Mouse (Mus musculus): ENCODE data around the gene Sae1. TPM values are rescaled to one million over a fixed set of nuclear protein-coding genes. Genes with fewer than 3 reads are reported as not detected.

Sae1 gene
- polyA plus RNA-seq (2017; shearing (Covaris generic)): 148 TPM

GRCm38 (mm10) chr7:16387160-16388041 is at the start of gene Sae1:
Sae1 (minus strand) TSS chr7:16387806.

GRCm38 (mm10) chr7:16400689-16401611 is 13.3 kb upstream of the Sae1 start, which contains the start of gene Zc3h4:
Zc3h4 (plus strand) TSS chr7:16400910.

DNA sequence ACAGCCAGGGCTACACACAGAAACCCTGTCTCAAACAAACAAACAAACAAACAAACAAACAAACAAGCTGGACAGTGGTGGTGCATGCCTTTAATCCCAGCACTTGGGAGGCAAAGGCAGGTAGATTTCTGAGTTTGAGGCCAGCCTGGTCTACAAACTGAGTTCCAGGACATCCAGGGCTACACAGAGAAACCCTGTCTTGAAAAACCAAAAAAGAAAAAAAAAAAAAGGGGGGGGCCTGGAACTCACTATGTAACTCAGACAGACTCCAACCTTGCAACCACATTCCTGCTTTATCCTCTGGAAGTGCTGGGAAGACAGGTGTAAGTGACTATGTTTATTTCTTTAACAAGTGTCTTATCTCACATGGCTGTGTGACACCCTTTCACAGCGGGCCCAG is 79.5 kb downstream of the Sae1 start, which contains the start of gene Bbc3:
Gene Bbc3 (plus strand): TSS at position 301 of the 400 bp plus-strand sequence.

DNA sequence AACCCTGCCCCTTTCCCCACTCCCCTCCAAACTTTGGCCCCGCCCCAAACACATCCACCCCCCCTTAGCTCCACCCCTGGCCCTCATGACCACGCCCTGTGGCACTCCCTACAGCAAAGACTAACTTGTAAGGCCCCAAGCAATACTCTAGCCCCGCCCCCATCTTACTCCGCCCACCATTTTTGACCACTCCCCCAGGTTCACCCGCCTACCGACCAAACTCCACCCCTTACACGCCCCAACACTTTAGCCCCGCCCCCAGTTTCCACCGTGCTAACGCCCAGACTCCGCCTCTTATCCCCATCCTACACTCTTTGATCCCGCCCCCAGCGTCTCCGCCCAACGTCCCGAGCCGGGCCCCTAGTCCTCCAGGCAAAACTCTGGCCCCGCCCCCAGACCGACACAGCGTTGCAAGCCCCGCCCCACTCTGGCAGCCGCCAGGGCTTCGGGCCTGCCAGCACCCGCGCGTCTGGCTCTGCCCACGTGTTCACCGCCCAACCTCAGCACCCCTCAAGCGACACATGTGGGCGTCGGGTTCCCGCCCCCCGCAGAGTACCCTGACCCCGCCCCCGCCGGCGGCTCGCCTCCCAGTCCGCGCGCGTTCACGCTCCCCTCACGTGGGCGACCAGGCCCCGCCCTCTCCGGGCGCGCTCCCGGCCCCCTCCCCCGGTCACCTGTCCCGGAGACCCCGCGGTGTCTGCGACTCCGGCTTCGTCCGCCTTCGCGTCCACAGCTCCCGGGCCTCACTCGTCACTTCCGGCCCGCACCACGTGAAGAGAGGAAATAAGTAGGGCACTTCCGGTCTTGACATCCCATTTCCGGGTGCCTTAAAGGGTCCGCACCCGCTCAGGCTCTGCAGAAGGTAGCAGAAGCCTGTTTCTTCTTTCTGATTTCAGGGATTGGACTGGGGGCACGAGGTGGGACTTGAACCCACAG is 101.3 kb downstream of the Sae1 start, which contains the start of gene Ccdc9:
Gene Ccdc9 (minus strand): TSS at position 770 of the 936 bp plus-strand sequence.

DNA sequence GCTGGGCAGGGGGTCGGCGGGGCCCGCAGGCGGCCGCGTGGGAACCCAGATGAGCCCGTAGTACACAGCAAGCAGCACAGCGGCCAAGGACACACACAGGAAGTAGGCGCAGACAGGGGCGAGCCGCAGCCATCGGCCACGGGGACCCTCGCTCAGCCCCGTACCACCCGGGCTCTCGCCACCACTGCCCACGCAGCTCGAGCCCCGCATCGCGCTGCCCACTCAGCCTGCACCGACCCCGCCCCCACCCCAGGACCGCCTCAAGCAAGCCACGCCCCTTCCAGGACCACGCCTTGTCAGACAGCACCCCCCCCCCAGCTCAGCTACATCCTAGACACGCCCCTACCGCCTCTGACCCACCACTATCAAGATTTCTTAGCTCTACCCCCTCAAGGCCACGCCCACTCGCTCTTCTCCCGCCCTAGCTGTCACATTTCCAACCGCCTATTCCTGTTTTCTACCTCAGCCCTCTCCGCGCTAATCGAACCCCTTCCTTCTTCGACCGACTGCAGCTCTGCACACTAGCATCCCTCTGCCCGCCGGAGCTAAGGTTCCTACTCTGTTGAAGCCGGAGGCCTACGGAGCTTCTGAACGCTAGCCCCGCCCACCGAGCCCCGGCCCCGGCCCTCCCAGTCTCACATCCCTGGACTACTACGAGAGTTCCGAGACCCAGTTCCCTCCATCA is 114.4 kb downstream of the Sae1 start, which contains the start of gene Inafm1:
Gene Inafm1 (minus strand): TSS at position 537 of the 685 bp plus-strand sequence.

Other genes with a start within 250 kb of the Sae1 start
- 42.9 TPM for gene Meis3, start 212.7 kb downstream of the Sae1 start, polyA plus RNA-seq (2017; shearing (Covaris generic))
- gene Dhx34, start 165.8 kb downstream of the Sae1 start, polyA plus RNA-seq (2017; shearing (Covaris generic)): 36.4 TPM
- gene C5ar2, start 143.7 kb downstream of the Sae1 start, polyA plus RNA-seq (2017; shearing (Covaris generic)): not detected
- gene C5ar1, start 128.3 kb downstream of the Sae1 start, polyA plus RNA-seq (2017; shearing (Covaris generic)): not detected
- 2.8 TPM for gene Inafm1, start 114.2 kb downstream of the Sae1 start, polyA plus RNA-seq (2017; shearing (Covaris generic))
- gene Ccdc9, start 101.0 kb downstream of the Sae1 start, polyA plus RNA-seq (2017; shearing (Covaris generic)): 60.6 TPM
- gene Bbc3, start 79.4 kb downstream of the Sae1 start, polyA plus RNA-seq (2017; shearing (Covaris generic)): 4.4 TPM
- 19.5 TPM for gene Zc3h4, start 13.1 kb upstream of the Sae1 start, polyA plus RNA-seq (2017; shearing (Covaris generic))
- 8.4 TPM for gene Tmem160, start 65.0 kb upstream of the Sae1 start, polyA plus RNA-seq (2017; shearing (Covaris generic))
- not detected for gene Npas1, start 89.9 kb upstream of the Sae1 start, polyA plus RNA-seq (2017; shearing (Covaris generic))
- 3.4 TPM for gene Arhgap35, start 227.2 kb upstream of the Sae1 start, polyA plus RNA-seq (2017; shearing (Covaris generic))

All from CD4-positive, CD25-positive, alpha-beta regulatory T cell, adult 9 weeks (primary cell).